Mouse (Mus musculus): Measurements from ENCODE around the gene U2af1l4.

U2af1l4 gene

GRCm38 (mm10) chr7:30610043-30610442 is 46.9 kb downstream of the U2af1l4 start:
- DNase-seq (ENCODE audit: low spot score in 2 of 2), result no peak

- no peak for DNase-seq (ENCODE audit: low spot score in 2 of 2)
These were observed 49.7 kb downstream of the U2af1l4 start, which contains the start of gene Upk1a for GRCm38 (mm10) chr7:30612654-30613402. Gene Upk1a (minus strand): TSS chr7:30612847.

GRCm38 (mm10) chr7:30613529-30614112 is 50.5 kb downstream of the U2af1l4 start:
- peak; percentile 24 to 34 for DNase-seq (ENCODE audit: low spot score in 2 of 2)

- no peak for DNase-seq (ENCODE audit: low spot score in 2 of 2)
These were observed 51.4 kb downstream of the U2af1l4 start for GRCm38 (mm10) chr7:30614454-30614853.

Measured in right cerebral cortex, adult 2 months (tissue).